Mouse (Mus musculus) left cerebral cortex, postnatal 14 days (tissue): ENCODE measurements around the gene Fto. TPM values are rescaled to one million over a fixed set of nuclear protein-coding genes. Genes with fewer than 3 reads are reported as not detected.
A peak's percentile ranks its signal among the peaks of the same experiment; 100 is the strongest.

Source experiments
- DNase-seq, 2 experiments: peaks; one replicate each; pipeline ENCODE4 v3.0.0; 2021 to 2022; ENCODE audit warnings: low spot score in 2 of 2, mixed read lengths in 1 of 2
- intact Hi-C: fragments of 180-260 bp; cut with DNase I; formaldehyde crosslinking; loops from one replicate; pipeline ENCODE4 v1.15.1; 2025
- total RNA-seq, 2 experiments: library from RNA; stranded (reverse); gene quantifications; 2 replicates each; pipeline ENCODE4 v1.2.3; 2021

Gene Fto
- total RNA-seq, 2 experiments from 2014 or later: 120 to 123 TPM

DNA sequence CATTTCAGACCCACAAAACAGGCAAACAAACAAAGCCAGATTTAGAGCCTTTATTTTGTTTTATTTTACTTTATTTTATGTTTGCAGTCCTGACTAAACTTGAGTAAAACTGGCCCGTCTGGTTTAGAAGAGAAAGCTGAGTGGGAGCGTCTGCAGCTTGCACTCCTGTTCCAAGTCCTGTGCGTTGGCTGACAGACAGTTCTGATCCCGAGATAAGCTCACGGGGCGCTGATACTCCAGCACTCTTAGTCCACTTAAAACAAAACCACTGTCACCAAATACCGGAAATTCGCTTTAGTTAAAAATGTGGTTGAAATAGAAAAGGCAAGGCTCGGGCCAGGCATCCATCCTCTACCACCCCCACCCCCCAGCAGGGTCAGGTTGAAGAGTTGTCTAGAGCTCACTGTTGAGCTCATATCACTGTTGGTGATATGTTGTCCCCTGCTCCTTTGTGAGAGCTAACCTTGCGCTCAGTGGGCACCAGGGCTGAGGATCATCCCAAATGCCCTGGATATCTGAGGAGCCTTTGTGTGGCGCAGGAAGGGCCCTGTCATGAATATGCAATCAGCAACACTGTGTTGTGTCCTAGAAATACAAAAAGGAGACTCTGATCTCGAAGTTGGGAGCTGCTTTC lies 252.7 kb downstream of the Fto start:
- DNase-seq: peak in 1 of 2 experiments; percentile 27
- intact Hi-C loops: no loop called here

DNA sequence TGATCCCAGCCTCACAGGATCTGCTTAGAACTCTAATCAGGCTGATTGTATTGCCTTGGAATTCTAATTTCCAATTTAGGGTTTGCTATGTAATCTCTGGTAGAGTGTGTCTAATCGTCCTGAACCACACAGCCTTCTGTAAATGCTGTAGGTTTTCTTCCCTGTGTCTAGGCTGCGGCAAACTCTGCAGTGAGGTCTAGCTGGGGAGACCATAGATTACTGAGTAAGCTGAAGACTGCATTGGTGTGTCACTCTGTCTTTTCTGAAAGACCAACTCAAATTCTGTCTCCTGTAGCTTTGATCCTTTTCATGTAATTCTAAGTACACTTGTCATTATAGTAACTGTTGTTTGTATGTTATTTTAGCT lies 253.2 kb downstream of the Fto start:
- intact Hi-C loops: no loop called here
- no peak for DNase-seq

DNA sequence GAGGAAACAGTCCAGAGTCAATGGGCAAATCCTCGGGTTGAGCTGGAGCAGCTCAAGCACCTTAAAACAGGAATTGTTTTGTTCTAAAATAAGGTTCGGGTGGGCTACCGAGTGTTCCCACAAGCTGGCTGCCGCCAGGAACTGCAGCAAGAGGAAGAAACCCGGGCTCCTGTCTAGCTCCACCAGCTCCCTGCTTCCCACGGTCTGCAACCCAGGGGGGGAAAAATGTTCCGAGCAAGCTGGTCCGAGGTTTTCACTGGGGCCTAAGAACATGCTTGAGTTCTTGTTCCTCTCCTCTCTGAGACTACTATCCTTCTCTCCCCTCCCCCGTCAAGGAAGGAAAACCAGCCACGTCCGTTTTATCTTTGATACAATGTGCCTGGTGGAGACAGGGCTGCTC lies 256.5 kb downstream of the Fto start:
- no peak for DNase-seq
- intact Hi-C loops: no loop called here

DNA sequence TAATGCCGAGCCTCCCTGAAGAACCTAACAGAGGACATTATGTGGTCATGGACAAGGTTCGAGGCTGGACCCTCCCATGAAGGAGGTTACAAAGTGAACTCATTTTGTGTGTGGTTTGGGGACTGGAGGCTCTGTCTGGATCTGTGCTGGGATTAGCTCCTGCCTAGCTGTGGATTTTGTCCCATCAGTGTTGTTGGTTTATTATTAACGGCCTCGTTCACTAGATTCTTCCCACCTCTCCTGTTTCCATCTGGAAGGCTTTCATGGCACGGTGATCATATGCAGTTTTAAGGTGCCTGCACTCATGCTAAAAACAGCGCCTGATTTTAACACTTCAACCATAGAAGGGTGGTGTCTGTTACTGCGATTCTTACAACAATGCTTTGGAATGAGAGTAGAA lies 257.5 kb downstream of the Fto start:
- intact Hi-C loops: no loop called here
- DNase-seq: no peak

DNA sequence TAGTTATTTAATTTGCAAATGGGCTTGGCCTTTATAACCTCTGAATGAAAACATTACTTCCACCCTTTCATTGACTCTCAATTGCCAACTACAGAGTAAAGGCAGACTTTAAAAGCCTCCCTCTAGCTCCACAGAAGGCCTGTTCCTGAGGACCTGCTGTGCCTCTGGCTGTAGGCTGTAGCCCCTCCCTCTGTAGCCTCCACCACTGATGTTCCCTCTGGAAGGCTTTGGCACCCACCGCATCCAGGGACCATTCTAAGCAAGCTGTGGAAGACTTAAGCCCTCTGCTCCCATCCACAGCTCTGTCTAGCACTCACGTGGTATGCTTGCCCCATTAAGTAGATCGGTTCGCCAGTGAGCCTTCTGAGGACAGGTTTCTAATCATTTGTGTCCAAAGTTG lies 258.7 kb downstream of the Fto start:
- intact Hi-C loops: no loop called here
- no peak for DNase-seq

DNA sequence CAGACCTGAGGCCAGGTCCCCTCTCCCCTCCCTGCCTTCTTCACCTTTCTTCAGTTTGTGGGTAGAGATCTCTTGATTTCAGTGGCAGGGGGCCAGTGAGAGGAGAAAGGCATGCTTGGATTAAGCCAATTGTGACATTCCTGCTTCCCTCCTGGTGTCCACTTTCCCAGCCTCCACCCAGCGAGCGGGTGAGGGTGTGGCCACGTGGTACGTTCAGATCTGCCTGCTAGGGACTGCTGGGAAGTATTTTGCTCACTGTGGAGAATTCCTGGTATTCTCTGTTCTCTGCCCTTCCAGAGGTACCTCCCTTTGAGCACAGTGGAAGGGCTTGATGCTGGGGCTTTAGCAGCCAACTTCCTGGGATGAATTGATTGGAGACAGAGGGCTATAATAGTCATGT lies 259.3 kb downstream of the Fto start:
- intact Hi-C loops: no loop called here
- DNase-seq: no peak

DNA sequence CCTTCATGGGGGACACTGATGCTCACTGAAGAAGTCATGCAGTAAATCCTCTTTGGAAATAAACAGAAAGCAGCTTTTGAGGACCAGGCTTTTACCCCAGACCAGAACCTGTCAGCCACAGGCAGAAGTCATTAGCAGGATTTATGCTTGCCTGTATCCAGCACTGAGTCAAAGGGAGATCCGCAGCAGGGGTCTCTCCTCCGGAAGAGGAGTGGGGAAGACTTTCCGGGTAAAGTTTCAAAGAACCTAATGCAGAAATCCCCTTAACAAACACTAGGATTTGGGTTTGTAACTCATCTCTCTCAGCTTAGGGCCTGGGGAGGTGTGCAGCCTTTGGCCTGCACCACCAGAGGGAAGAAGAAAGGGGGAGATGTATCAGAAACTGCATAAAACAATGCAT lies 262.3 kb downstream of the Fto start:
- intact Hi-C loops: no loop called here
- DNase-seq: no peak

DNA sequence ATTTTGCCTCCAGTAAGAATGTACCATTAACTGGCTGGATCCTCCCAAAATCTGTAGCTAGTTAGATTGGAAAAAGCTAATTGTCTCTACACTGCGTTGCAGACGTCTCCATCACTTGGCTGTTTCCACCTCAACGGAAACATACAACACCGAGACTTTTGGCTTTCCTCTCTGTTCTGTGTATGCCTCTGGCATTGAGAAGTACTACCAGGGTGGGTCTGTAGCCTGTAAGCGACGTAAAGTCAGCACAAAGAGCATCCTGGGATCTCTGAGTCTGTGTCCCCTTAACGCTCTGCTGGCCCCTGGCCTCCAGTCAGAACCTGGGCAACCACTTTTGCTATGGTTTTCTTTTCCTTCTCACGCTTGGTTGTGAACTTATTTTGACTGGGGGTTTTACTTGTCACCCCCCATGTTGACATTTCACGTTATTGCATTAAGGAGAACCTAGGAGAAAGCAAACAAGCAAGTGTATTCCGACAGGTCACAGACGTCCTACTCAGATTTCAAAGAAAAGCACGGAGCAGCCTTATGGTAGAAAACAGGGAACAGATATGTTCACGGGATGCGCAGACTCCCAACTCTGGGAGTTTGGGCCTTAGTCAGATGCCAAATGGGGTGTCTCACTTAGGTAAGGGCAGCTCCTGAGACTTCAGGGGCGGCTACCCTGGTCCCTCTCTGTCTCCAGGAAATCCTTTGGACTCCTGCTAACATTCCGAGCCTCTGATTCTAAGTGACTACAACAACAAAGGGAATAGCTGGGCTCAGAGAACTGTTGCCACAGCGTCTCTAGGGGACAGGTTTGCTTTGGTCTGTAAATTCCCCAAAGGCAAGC lies 263.0 kb downstream of the Fto start:
- DNase-seq: no peak
- intact Hi-C loops: no loop called here

DNA sequence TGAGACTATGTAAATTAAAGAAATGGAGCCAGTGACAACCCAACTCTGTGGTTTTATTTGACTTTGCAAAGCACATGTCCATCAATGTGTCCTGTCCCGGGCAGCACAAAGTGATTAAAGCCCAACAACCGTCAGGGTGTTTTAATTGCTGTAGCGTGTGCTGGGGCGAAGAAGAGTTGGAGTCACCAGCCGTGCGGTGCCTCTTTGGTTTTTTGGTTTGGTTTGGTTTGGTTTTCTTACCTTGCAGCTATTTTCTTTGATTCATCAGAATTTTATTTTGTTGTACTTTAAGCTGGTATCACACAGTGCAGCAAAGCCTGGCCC lies 263.6 kb downstream of the Fto start:
- intact Hi-C loops: no loop called here
- no peak for DNase-seq

DNA sequence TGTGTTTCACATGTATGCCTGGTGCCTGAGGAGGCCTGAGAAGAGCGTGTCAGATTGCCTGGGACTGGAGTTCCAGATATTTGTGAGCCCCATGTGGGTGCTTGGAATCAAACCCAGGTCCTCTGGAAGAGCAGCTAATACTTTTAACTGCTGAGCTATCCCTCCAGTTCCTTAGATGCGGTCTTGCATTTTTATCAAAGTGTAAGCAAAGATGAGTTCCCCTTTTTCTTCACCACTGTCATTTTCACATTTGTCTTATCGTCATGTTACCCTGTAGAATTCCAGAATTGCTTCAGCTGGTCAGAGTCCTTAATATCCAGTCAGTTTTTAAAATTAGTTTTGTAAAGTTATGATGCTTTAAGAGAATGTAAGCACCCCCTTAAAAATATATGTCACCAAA lies 264.3 kb downstream of the Fto start:
- DNase-seq: no peak
- intact Hi-C loops: no loop called here

DNA sequence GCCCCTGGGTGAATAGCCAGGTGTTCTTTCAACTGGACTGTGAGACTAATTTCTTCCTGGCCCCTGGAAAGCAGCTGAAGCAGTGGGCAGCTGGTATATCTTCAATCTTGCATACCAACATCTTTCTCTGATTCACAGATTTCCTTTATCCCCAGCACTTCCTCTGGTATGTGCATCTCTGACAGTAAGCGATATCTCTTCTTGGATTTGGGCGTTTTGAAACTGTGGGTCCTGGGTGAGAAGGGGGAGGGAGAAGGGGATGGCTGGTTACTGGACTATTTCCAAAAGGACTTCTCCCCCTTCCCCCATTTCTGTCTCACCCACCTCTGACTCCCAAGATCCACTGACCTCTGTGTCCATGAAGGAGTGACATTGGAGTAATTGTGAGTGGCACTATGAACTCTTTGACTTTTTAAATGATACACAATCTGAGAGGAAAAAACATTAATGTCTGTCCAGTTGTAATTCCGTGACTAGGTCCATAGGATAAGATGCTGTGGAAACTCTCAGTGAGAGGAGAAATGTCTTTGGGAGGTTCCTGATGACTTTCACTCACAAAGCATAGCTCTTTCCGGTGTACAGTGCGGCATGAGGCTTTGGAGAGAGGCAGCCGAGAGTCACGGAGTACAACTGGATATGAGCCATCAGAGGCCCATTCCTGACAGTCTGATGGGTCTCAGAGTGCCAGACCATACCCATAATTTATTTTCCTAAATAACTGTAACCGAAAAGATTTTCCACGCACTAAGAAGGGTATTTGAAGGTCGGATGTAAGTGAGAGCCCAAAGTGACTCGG lies 271.5 kb downstream of the Fto start:
- no peak for DNase-seq
- intact Hi-C loops: no loop called here

DNA sequence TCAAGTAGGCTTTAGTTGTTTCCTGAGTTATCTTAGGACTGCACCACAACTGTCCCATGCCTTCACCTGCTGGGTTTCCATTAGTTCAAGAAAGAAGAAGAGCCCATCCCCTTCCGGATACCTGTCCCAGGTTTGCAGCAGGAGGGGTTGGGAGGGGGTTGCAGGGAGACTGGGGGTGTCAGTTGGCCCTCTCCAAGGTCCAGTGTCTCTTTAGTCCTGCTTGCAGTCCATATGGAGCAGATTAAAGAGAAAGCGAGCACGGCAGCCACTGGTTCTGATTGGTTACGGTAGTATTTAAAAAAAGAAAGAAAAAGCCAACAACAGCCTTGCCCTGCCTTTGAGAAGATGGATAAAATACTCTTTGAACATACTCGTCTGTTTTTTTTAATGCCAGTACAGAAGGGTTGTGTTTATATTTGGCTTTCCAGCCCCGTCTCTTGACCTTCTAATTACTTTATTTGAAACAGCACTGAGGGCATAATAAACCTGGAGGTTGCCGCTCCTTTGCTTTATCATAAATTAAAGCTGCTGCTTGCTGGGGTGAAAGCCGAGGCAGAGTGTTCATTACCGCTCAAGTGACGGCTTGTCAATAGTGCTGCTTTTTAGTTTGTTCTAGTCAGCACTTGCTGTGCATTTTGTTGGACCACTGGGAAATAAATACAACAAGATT lies 279.2 kb downstream of the Fto start:
- no peak for DNase-seq
- intact Hi-C loops: no loop called here

DNA sequence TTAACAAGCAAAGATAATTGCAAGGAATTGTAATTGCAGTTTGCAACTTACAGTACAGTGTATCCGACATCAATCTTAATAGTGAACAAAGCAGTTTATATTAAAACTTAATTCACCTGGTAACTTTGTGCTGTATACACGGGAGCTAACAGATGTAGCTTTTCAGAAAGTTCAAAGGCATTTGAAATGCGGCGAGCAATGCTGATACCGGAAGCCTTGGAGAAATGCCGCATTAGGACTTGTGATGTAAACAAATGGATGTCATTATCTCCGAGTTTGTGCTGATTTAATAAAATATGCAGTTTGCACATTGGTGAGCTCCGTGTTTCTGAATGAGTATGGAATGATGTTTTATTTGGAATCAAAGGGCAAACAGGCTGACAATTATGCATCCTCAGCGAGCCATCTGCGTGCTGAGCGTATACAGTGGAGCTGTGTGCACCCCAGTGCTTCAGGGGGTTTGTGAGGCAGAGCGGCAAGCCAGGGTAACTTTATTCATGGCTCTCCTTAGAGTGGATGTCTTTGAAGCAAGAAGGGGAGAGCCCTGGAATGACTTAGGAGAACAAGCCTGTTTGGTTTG lies 280.0 kb downstream of the Fto start:
- no peak for DNase-seq
- intact Hi-C loops: no loop called here

DNA sequence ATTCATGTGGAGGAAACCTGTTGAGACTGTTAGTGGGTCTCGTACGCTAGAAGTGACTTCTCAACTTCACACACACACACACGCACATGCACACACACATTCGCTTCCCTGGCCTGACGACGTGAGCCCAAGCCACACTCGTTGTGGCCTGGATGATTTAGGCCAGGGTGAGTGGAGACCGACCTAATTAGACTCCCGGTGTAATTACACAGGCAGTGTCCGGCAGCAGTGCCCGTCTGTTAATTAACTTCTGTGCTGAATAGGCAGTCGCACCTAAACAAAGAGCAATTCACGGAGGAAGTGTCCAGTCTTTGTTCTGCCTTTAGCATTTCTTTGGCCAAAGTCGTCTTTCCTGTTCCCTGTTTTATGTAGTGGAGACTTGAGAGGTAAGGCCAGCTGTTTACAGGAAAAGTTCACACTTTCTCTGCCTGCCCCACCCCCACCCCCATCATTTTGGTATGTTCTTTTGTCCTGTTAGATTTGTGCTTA lies 286.1 kb downstream of the Fto start:
- no peak for DNase-seq
- intact Hi-C loops: no loop called here

DNA sequence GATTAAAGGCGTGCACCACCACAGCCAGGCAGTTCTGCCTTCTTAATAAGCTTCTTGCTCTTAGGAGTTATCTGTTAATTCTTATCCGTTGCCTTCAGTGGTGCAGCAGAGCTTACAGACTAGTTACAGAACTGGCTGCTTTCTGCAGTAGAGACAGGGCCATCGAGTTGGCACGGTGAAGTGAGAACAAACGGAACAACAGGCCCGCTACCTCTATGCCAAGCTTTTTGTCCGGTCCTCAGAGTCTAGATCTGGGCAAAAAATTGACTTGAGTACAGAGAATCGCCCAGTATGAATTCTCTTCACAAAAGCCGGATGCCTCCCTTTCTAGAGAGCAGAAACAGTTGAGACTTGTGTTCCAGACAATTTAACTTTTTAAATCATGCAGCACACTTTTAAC lies 290.4 kb downstream of the Fto start:
- intact Hi-C loops: no loop called here
- no peak for DNase-seq

DNA sequence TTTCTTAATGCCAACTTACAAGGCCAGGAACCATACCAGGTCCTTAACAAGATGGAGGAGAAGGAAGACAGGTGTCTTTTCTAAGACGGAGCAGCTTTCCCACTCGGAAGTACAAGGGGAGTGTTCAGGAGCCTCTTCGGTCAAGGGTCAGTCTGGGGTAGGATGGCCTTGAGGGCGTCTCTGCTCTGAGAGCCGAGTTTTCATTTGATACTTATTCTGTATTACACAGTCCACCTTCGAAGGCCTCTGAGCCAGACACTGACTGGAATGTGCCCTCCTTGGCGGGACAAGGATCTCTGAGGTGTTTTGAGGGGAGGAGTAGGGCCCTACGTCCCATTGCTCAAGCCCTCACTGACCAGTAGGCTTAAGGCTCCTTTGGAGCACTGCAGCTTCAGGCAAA lies 292.6 kb downstream of the Fto start:
- no peak for DNase-seq
- intact Hi-C loops: no loop called here

DNA sequence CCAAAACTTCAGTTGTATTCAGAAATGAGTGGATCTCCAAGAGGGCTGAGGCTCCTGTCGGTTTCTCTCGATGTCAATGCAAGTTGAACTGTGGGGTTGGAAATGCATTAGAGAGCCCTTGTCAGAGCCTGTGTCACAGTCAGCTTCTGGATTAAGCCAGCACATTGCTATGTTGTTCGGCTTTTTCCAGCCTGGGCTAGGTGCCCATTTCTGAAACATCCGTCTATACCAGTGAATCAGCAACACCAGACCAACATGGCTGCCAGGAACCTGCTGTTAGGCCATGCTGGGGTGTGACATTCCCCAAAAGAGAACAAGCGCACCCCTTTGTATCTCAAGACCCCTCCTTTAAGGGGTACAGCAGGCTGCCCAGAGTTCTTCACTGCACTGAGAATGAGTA lies 293.8 kb downstream of the Fto start:
- no peak for DNase-seq
- intact Hi-C loops: no loop called here

DNA sequence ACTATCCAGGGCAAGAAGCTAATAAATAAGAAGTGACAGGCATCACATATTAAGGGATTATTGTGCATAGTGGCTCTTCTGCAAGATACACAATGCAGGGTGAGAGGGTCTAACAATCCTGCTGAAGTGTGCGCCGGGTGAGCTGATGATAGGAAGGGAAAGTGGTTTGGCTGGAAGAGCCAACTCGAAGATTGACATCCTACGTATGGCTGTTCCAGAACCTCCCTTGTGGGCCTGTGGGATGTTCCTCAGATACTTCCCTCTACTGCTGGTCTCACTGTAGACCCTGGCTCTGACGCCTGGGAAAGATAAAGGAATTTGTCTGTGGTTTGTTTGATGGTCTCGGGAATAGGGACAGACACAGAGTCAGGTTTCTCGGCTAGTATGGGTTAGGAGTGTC lies 297.9 kb downstream of the Fto start:
- intact Hi-C loops: no loop called here
- no peak for DNase-seq

DNA sequence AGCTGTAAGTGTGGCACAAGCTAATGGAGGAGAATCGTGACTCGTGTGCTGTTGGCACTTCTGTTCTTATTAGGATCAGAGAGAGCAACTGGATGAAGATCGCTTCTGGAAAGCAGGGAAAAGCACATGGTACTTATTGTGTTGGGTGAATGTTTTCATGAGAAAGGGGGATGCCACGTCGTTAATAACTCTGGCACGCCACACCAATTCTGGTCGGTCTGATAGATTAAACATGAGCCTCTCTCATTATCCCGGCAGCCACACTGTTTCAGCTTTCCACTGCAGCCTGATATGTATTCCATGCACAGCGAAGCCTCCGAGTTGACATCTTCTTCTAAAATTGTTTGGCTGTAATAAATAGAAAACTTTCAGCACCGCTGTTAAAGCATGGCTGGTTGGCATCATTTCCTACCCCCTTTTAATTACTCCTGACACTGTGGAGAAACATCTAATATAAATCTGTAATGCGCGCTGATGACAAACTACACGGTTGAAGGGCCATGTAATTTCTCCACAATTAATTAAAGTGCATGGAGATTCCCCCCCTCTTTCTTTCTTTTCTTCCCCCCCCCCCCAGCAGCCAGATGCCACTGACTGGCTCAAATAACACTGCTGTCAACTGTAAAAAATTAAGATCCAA lies 298.5 kb downstream of the Fto start:
- intact Hi-C loops: no loop called here
- no peak for DNase-seq
